Mouse (Mus musculus) fibroblast of lung, adult 2 months (primary cell): ENCODE results near the gene Klf13.

Experiments used
- DNase-seq: peaks from one replicate; pipeline ENCODE4 v3.0.0-alpha.2; 2011; ENCODE audit warnings: low read depth

The Klf13 gene

GRCm38 (mm10) chr7:63888674-63889073 is 50.0 kb downstream of the Klf13 start:
- DNase-seq = no peak

- no peak for DNase-seq
Observed at GRCm38 (mm10) chr7:63887602-63888123, 51.1 kb downstream of the Klf13 start.

- DNase-seq = no peak
Observed at GRCm38 (mm10) chr7:63887034-63887551, 51.6 kb downstream of the Klf13 start.

- no peak for DNase-seq
Observed at GRCm38 (mm10) chr7:63885025-63885424, 53.7 kb downstream of the Klf13 start.

- peak; percentile 69 for DNase-seq
Observed at GRCm38 (mm10) chr7:63882739-63883138, 56.0 kb downstream of the Klf13 start.

GRCm38 (mm10) chr7:63879583-63879982 is 59.1 kb downstream of the Klf13 start:
- no peak for DNase-seq

- DNase-seq = no peak
Observed at GRCm38 (mm10) chr7:63877610-63878009, 61.1 kb downstream of the Klf13 start.

- no peak for DNase-seq
Observed at GRCm38 (mm10) chr7:63876640-63877039, 62.1 kb downstream of the Klf13 start.

- DNase-seq = no peak
Observed at GRCm38 (mm10) chr7:63875686-63876085, 63.0 kb downstream of the Klf13 start.

GRCm38 (mm10) chr7:63873880-63874279 is 64.8 kb downstream of the Klf13 start:
- DNase-seq = no peak

GRCm38 (mm10) chr7:63871698-63872097 is 67.0 kb downstream of the Klf13 start:
- DNase-seq = no peak

GRCm38 (mm10) chr7:63868356-63868918 is 70.3 kb downstream of the Klf13 start:
- no peak for DNase-seq

GRCm38 (mm10) chr7:63865911-63866310 is 72.8 kb downstream of the Klf13 start:
- DNase-seq = no peak

- DNase-seq = no peak
Observed at GRCm38 (mm10) chr7:63863046-63863445, 75.7 kb downstream of the Klf13 start.

GRCm38 (mm10) chr7:63861123-63861522 is 77.6 kb downstream of the Klf13 start:
- DNase-seq = no peak

GRCm38 (mm10) chr7:63858571-63859152 is 80.1 kb downstream of the Klf13 start:
- no peak for DNase-seq

GRCm38 (mm10) chr7:63857771-63858417 is 80.8 kb downstream of the Klf13 start:
- DNase-seq = no peak

GRCm38 (mm10) chr7:63855283-63855682 is 83.4 kb downstream of the Klf13 start:
- peak; percentile 27 for DNase-seq

GRCm38 (mm10) chr7:63851841-63852533 is 86.7 kb downstream of the Klf13 start:
- peak; percentile 57 for DNase-seq
